Mouse (Mus musculus) heart, embryonic 14.5 days (tissue): ENCODE data around the gene Fam83e. TPM values are rescaled to one million over a fixed set of nuclear protein-coding genes. Genes with fewer than 3 reads are reported as not detected.

ENCODE experiments used
- ATAC-seq: fragments of 200-750 bp; cut with Nextera tagmentation; 2 replicates; pipeline ENCODE4 v1.8.0; 2017; ENCODE audit warnings: low read depth, moderate TSS enrichment; ENCODE audit not compliant: insufficient number of reproducible peaks, insufficient read depth, low FRiP score
- H3K27ac ChIP-seq, 2 experiments: fragments of 200-500 bp in 1 of 2; fragments of 300-500 bp in 1 of 2; sonication (generic) in 1 of 2; replicated peaks in 1 of 2; 2 replicates each; pipeline ENCODE4 v1.5.1; 2012 to 2014; ENCODE audit warnings: low read depth in 2 of 2, low read length in 2 of 2, control low read depth in 1 of 2, mild to moderate bottlenecking in 1 of 2, mixed read lengths in 1 of 2; ENCODE audit not compliant: control insufficient read depth in 1 of 2, insufficient read depth in 1 of 2
- H3K27me3 ChIP-seq: fragments of 300-500 bp; sonication (generic); 2 replicates; pipeline ENCODE4 v1.6.1; 2014; ENCODE audit warnings: mild to moderate bottlenecking, low read length, control low read depth; ENCODE audit not compliant: control insufficient read depth, insufficient read depth
- H3K36me3 ChIP-seq: fragments of 300-500 bp; sonication (generic); 2 replicates; pipeline ENCODE4 v1.6.1; 2014; ENCODE audit warnings: mild to moderate bottlenecking, control low read depth, low read length, mixed read lengths; ENCODE audit not compliant: control insufficient read depth, insufficient read depth
- H3K4me1 ChIP-seq, 2 experiments: fragments of 200-500 bp in 1 of 2; fragments of 300-500 bp in 1 of 2; sonication (generic) in 1 of 2; 2 replicates each; pipeline ENCODE4 v1.6.1; 2012 to 2014; ENCODE audit warnings: low read length in 2 of 2, control low read depth in 1 of 2, mixed read lengths in 1 of 2; ENCODE audit not compliant: control insufficient read depth in 2 of 2, insufficient read depth in 2 of 2
- H3K4me2 ChIP-seq: fragments of 300-500 bp; sonication (generic); 2 replicates; pipeline ENCODE4 v1.6.1; 2014; ENCODE audit warnings: mild to moderate bottlenecking, low read length
- H3K4me3 ChIP-seq, 2 experiments: fragments of 200-500 bp in 1 of 2; fragments of 300-500 bp in 1 of 2; sonication (generic) in 1 of 2; 2 replicates each; pipeline ENCODE4 v1.5.1; 2012 to 2014; ENCODE audit warnings: low read length in 2 of 2, mild to moderate bottlenecking in 2 of 2, control low read depth in 1 of 2, low read depth in 1 of 2, moderate library complexity in 1 of 2; ENCODE audit not compliant: control insufficient read depth in 1 of 2, insufficient read depth in 1 of 2
- H3K9ac ChIP-seq: fragments of 300-500 bp; sonication (generic); 2 replicates; pipeline ENCODE4 v1.6.1; 2014; ENCODE audit warnings: mild to moderate bottlenecking, low read length
- H3K9me3 ChIP-seq: fragments of 300-500 bp; sonication (generic); 2 replicates; pipeline ENCODE4 v1.6.1; 2016; ENCODE audit warnings: low read length, control low read depth; ENCODE audit not compliant: control insufficient read depth
- WGBS: fragments of 180-500 bp; shearing (Covaris S2); extraction: QIAGEN DNeasy Blood & Tissue Kit; methylation state at CpG from one replicate; pipeline ENCODE4 v1.1.7; 2014; 5-methylcytosine and 5-hydroxymethylcytosine counted together
- polyA plus RNA-seq: library from polyadenylated mRNA; unstranded; fragments of >200 nt; fragmentation: Nextera tagmentation; extraction: Ambion mirVana; gene quantifications from 2 replicates; pipeline ENCODE4 v1.2.1, GENCODE M21; 2014

The Fam83e gene
- polyA plus RNA-seq, 1 experiment from 2014 or later = 0.31 TPM

GRCm38 (mm10) chr7:45722348-45722713 is 1.3 kb downstream of the Fam83e start:
- no peaks in the 10 kb centered on the region for H3K9me3 ChIP-seq
- H3K4me2 ChIP-seq = no peak overlapping the region
- H3K36me3 ChIP-seq = peaks cover 70% of the 10 kb centered on the region
- 75% methylated on average over 13 of the region's 13 CpGs for WGBS
- peaks cover 2 to 15% of the 10 kb centered on the region in 2 experiments for H3K4me1 ChIP-seq
- no peak overlapping the region for H3K9ac ChIP-seq
- H3K4me3 ChIP-seq = no peak overlapping the region
- no peaks in the 10 kb centered on the region for H3K27me3 ChIP-seq
- ATAC-seq = no peak
- H3K27ac ChIP-seq = no peak overlapping the region

GRCm38 (mm10) chr7:45723301-45723700 is 2.3 kb downstream of the Fam83e start:
- ATAC-seq = no peak
- WGBS = 87% methylated on average over 4 of the region's 4 CpGs
- peaks cover 70% of the 10 kb centered on the region for H3K36me3 ChIP-seq
- no peaks in the 10 kb centered on the region for H3K27me3 ChIP-seq
- H3K4me1 ChIP-seq = peaks cover 2 to 15% of the 10 kb centered on the region in 2 experiments
- H3K4me3 ChIP-seq = no peak overlapping the region
- no peak overlapping the region for H3K27ac ChIP-seq
- no peaks in the 10 kb centered on the region for H3K9me3 ChIP-seq
- no peak overlapping the region for H3K4me2 ChIP-seq
- no peak overlapping the region for H3K9ac ChIP-seq

GRCm38 (mm10) chr7:45723781-45724180 is 2.8 kb downstream of the Fam83e start:
- H3K4me2 ChIP-seq = no peak overlapping the region
- H3K4me3 ChIP-seq = no peak overlapping the region
- H3K27ac ChIP-seq = no peak overlapping the region
- ATAC-seq = no peak
- no peak overlapping the region for H3K9ac ChIP-seq
- H3K4me1 ChIP-seq = peaks cover under 1 to 13% of the 10 kb centered on the region in 2 experiments
- no peaks in the 10 kb centered on the region for H3K9me3 ChIP-seq
- H3K27me3 ChIP-seq = no peaks in the 10 kb centered on the region
- H3K36me3 ChIP-seq = peaks cover 70% of the 10 kb centered on the region
- WGBS = 93% methylated on average over 14 of the region's 14 CpGs

GRCm38 (mm10) chr7:45725151-45725550 is 4.1 kb downstream of the Fam83e start:
- ATAC-seq = no peak
- Histone ChIP-seq H3K4me1 (no peaks in the 10 kb centered on the region; a peak in 1 of 4 replicates), H3K4me3 (no peak overlapping the region), H3K27me3 (no peaks in the 10 kb centered on the region), H3K27ac (no peak overlapping the region), H3K9ac (no peak overlapping the region), H3K9me3 (no peaks in the 10 kb centered on the region), H3K36me3 (peaks cover 57% of the 10 kb centered on the region), H3K4me2 (no peak overlapping the region)
- WGBS = 86% methylated on average over 9 of the region's 9 CpGs

- H3K36me3 ChIP-seq = peaks cover 51% of the 10 kb centered on the region
These were observed 4.7 kb downstream of the Fam83e start, which contains the start of gene Spaca4 for GRCm38 (mm10) chr7:45725713-45726112. Spaca4 (minus strand) TSS chr7:45725813.

GRCm38 (mm10) chr7:45726419-45726818 is 5.4 kb downstream of the Fam83e start:
- peaks cover 6 to 9% of the 10 kb centered on the region in 2 experiments; a peak in 1 of 4 replicates for H3K4me1 ChIP-seq
- no peak overlapping the region for H3K4me3 ChIP-seq
- H3K9ac ChIP-seq = no peak overlapping the region
- H3K27me3 ChIP-seq = no peaks in the 10 kb centered on the region
- H3K27ac ChIP-seq = no peak overlapping the region
- 83% methylated on average over 10 of the region's 10 CpGs for WGBS
- peaks cover 44% of the 10 kb centered on the region for H3K36me3 ChIP-seq
- ATAC-seq = no peak
- H3K4me2 ChIP-seq = no peak overlapping the region
- H3K9me3 ChIP-seq = no peaks in the 10 kb centered on the region

More at GRCm38 (mm10) chr7:45725713-45726112, 4.7 kb downstream of the Fam83e start, which contains the start of gene Spaca4:
- peaks cover under 1 to 3% of the 10 kb centered on the region in 2 experiments; a peak in 1 of 4 replicates for H3K4me1 ChIP-seq
- H3K9me3 ChIP-seq = no peaks in the 10 kb centered on the region
- no peak for ATAC-seq
- no peak within 1 kb of the TSS for H3K9ac ChIP-seq
- no peak within 1 kb of the TSS for H3K4me2 ChIP-seq
- no peaks in the 10 kb centered on the region for H3K27me3 ChIP-seq
- no peak within 1 kb of the TSS for H3K27ac ChIP-seq
- 84% methylated on average over 11 of the region's 11 CpGs for WGBS
- no peak within 1 kb of the TSS for H3K4me3 ChIP-seq

- WGBS = 76% methylated on average over 3 of the region's 3 CpGs
- Histone ChIP-seq H3K27ac (no peak overlapping the region), H3K9ac (no peak overlapping the region), H3K4me3 (no peak overlapping the region), H3K4me1 (peaks cover 6 to 9% of the 10 kb centered on the region in 2 experiments; a peak in 1 of 4 replicates), H3K9me3 (no peaks in the 10 kb centered on the region), H3K36me3 (peaks cover 33% of the 10 kb centered on the region), H3K4me2 (no peak overlapping the region), H3K27me3 (no peaks in the 10 kb centered on the region)
- ATAC-seq = no peak
These were observed 6.6 kb downstream of the Fam83e start for GRCm38 (mm10) chr7:45727625-45728024.
